In genomic region chr16:5206051-5206450, GRCm38 (mm10) we compare ENCODE assay signal across 32 mouse cellular contexts. TPM values are rescaled to one million over a fixed set of nuclear protein-coding genes. Genes with fewer than 3 reads are reported as not detected.
A peak's percentile ranks its signal among the peaks of the same experiment; 100 is the strongest.
DNase-seq lines count a peak whose midpoint lies in the region; ATAC-seq lines count a peak whose summit lies in the region.
"Had no signal": no experiment of that assay in that cellular context is flagged by ENCODE, and none has a peak within 500 bp of the region (broad histone marks: within the 10 kb centered on the region; RNA-seq: fewer than 3 reads in every experiment).

No protein-coding gene starts in this region.

- H3K27ac ChIP-seq in heart, embryonic 11.5 days (ENCODE audit: low read depth, low read length): no peak overlapping the region
- no peak overlapping the region for H3K27ac ChIP-seq in forebrain, embryonic 14.5 days (ENCODE audit: low read depth, low read length)
- H3K27ac ChIP-seq: embryonic facial prominence, embryonic 10.5 days; embryonic facial prominence, embryonic 15.5 days; forebrain, embryonic 12.5 days; heart, adult 2 months; heart, embryonic 13.5 days; limb, embryonic 12.5 days; lung, embryonic 15.5 days; midbrain, embryonic 12.5 days; neural tube, embryonic 12.5 days; stomach, postnatal 0 days had no signal

- H3K4me3 ChIP-seq in heart, embryonic 11.5 days (ENCODE audit: low read depth, low read length): no peak overlapping the region
- H3K4me3 ChIP-seq in megakaryocyte, embryonic 14.5 days (replicated peaks): peak overlapping the region; percentile 50
- no peak overlapping the region for H3K4me3 ChIP-seq in forebrain, embryonic 14.5 days (ENCODE audit: low read depth, low read length)
- H3K4me3 ChIP-seq: embryonic facial prominence, embryonic 10.5 days; embryonic facial prominence, embryonic 15.5 days; forebrain, embryonic 12.5 days; heart, adult 2 months; heart, embryonic 13.5 days; limb, embryonic 12.5 days; lung, embryonic 15.5 days; midbrain, embryonic 12.5 days; myocyte; neural tube, embryonic 12.5 days had no signal

- no peak for DNase-seq in heart, postnatal 10 days
- DNase-seq in adipocyte (ENCODE audit: low spot score): peak; percentile 68
- no peak for DNase-seq in adrenal gland, adult 2 months
- DNase-seq in forebrain, embryonic 14.5 days (ENCODE audit: low spot score): no peak
- DNase-seq: adrenal gland, postnatal 36 days; B cell, adult 2 months; cerebellum, adult 8-10 months; cerebellum, postnatal 25 days; gastrocnemius, postnatal 36 days; heart, adult 2 months; kidney, postnatal 14 days; right cerebral cortex, postnatal 4 days; thymus, adult 18-20 months; thymus, postnatal 36 days had no signal

- H3K36me3 ChIP-seq in heart, embryonic 11.5 days (ENCODE audit: control insufficient read depth, insufficient read depth, low read length): no peaks in the 10 kb centered on the region
- H3K36me3 ChIP-seq in megakaryocyte, embryonic 14.5 days (replicated peaks; ENCODE audit: low read length): peaks cover 9% of the 10 kb centered on the region
- H3K36me3 ChIP-seq in forebrain, embryonic 14.5 days (ENCODE audit: control insufficient read depth, insufficient read depth, low read length): no peaks in the 10 kb centered on the region
- H3K36me3 ChIP-seq: embryonic facial prominence, embryonic 10.5 days; embryonic facial prominence, embryonic 15.5 days; forebrain, embryonic 12.5 days; limb, embryonic 12.5 days; lung, embryonic 15.5 days; midbrain, embryonic 12.5 days; neural tube, embryonic 12.5 days had no signal

- no peak overlapping the region for H3K4me2 ChIP-seq in heart, embryonic 11.5 days
- no peak overlapping the region for H3K4me2 ChIP-seq in forebrain, embryonic 14.5 days (ENCODE audit: low read length)
- H3K4me2 ChIP-seq: embryonic facial prominence, embryonic 15.5 days; forebrain, embryonic 12.5 days; heart, embryonic 13.5 days; limb, embryonic 12.5 days; liver, embryonic 11.5 days; lung, embryonic 15.5 days; midbrain, embryonic 12.5 days; neural tube, embryonic 12.5 days had no signal

- WGBS in heart, embryonic 11.5 days (ENCODE audit: insufficient replicate concordance): 59% methylated on average over 5 of the region's 5 CpGs
- WGBS in forebrain, embryonic 14.5 days: 75% methylated on average over 5 of the region's 5 CpGs

- no peak for ATAC-seq in heart, embryonic 11.5 days (replicated peaks; ENCODE audit: insufficient number of reproducible peaks, low FRiP score, low TSS enrichment)
- no peak for ATAC-seq in megakaryocyte, adult 5-6 weeks (ENCODE audit: poor library complexity, severe bottlenecking)
- ATAC-seq in forebrain, embryonic 14.5 days: no peak
- ATAC-seq: hindbrain, embryonic 16.5 days; intestine, postnatal 0 days had no signal

- H3K27me3 ChIP-seq in heart, embryonic 11.5 days (ENCODE audit: control insufficient read depth, insufficient read depth, low read length): no peaks in the 10 kb centered on the region
- no peaks in the 10 kb centered on the region for H3K27me3 ChIP-seq in megakaryocyte, embryonic 14.5 days (replicated peaks)
- H3K27me3 ChIP-seq in forebrain, embryonic 14.5 days (replicated peaks; ENCODE audit: control insufficient read depth, insufficient read depth, low read length): no peaks in the 10 kb centered on the region
- H3K27me3 ChIP-seq: heart, embryonic 13.5 days; lung, embryonic 15.5 days had no signal

- H3K9me3 ChIP-seq in heart, embryonic 11.5 days (replicated peaks; ENCODE audit: control insufficient read depth, low read length): no peaks in the 10 kb centered on the region
- H3K9me3 ChIP-seq in megakaryocyte, embryonic 14.5 days: no peaks in the 10 kb centered on the region
- H3K9me3 ChIP-seq in forebrain, embryonic 14.5 days (replicated peaks; ENCODE audit: control insufficient read depth, low read length): no peaks in the 10 kb centered on the region
- H3K9me3 ChIP-seq: embryonic facial prominence, embryonic 10.5 days; embryonic facial prominence, embryonic 15.5 days; forebrain, embryonic 12.5 days; heart, embryonic 13.5 days; limb, embryonic 12.5 days; lung, embryonic 15.5 days; midbrain, embryonic 12.5 days; neural tube, embryonic 12.5 days had no signal

- peaks cover 7% of the 10 kb centered on the region; the same call in 1 of the 2 replicates for H3K4me1 ChIP-seq in heart, embryonic 11.5 days (ENCODE audit: control insufficient read depth, insufficient read depth, low read length)
- H3K4me1 ChIP-seq in megakaryocyte, embryonic 14.5 days: peaks cover 52% of the 10 kb centered on the region
- H3K4me1 ChIP-seq in forebrain, embryonic 14.5 days (ENCODE audit: control insufficient read depth, insufficient read depth, low read length): peaks cover 7% of the 10 kb centered on the region

- intact Hi-C loops in heart, postnatal 10 days (cut with DNase I): no loop called here

- H3K9ac ChIP-seq in heart, embryonic 11.5 days (ENCODE audit: low read depth, low read length): 0 out of 2 replicates have a peak overlapping the region, but pooled peaks have one; percentile 22
- H3K9ac ChIP-seq in forebrain, embryonic 14.5 days (ENCODE audit: low read length): no peak overlapping the region
- H3K9ac ChIP-seq: embryonic facial prominence, embryonic 15.5 days; forebrain, embryonic 12.5 days; limb, embryonic 12.5 days; lung, embryonic 15.5 days; midbrain, embryonic 12.5 days; neural tube, embryonic 12.5 days had no signal

RNA-seq across cellular contexts. Expression of gene Nagpa, which starts 2.2 kb away (rescaled TPM):
- 11.3 and 13.0 TPM in 2 replicates for polyA plus RNA-seq in heart, embryonic 11.5 days (2014; fragmentation: Nextera tagmentation; extraction: Ambion mirVana)
- 10 to 100 TPM in 1 of 2 experiments, 1 to 10 TPM in 1; 8.4 to 10.0 TPM for total RNA-seq in heart, postnatal 10 days (2021)
- polyA plus RNA-seq in megakaryocyte, embryonic 14.5 days (2012; ENCODE audit: insufficient read depth, low replicate concordance): 23.9 and 25.4 TPM in 2 replicates
- 42.5 and 43.5 TPM in 2 replicates for total RNA-seq in megakaryocyte, adult 5-6 weeks (2015)
- total RNA-seq in megakaryocyte, adult 5-6 weeks (2017): 74.9 and 76.1 TPM in 2 replicates
- 10 to 100 TPM; 26.0 to 28.7 TPM for total RNA-seq in adrenal gland, adult 2 months (2021)
- 64.5 and 69.5 TPM in 2 replicates for polyA plus RNA-seq in adrenal gland, adult 2 months (2012; rRNA removed)
- 7.4 and 8.1 TPM in 2 replicates for polyA plus RNA-seq in forebrain, embryonic 14.5 days (2014; fragmentation: Nextera tagmentation; extraction: Ambion mirVana)

RNA-seq across cellular contexts. Expression of gene AU021092, which starts 16.0 kb away (rescaled TPM):
- 0.83 and 1.4 TPM in 2 replicates for polyA plus RNA-seq in heart, embryonic 11.5 days (2014; fragmentation: Nextera tagmentation; extraction: Ambion mirVana)
- 10 to 100 TPM; 26.8 to 27.7 TPM for total RNA-seq in heart, postnatal 10 days (2021)
- not detected in 2 replicates for polyA plus RNA-seq in megakaryocyte, embryonic 14.5 days (2012; ENCODE audit: insufficient read depth, low replicate concordance)
- total RNA-seq in megakaryocyte, adult 5-6 weeks (2015): not detected in 2 replicates
- total RNA-seq in megakaryocyte, adult 5-6 weeks (2017): not detected in 2 replicates
- total RNA-seq in adrenal gland, adult 2 months (2021): 10 to 100 TPM; 20.4 to 25.4 TPM
- polyA plus RNA-seq in adrenal gland, adult 2 months (2012; rRNA removed): 24.0 and 26.0 TPM in 2 replicates
- 17.4 and 17.6 TPM in 2 replicates for polyA plus RNA-seq in forebrain, embryonic 14.5 days (2014; fragmentation: Nextera tagmentation; extraction: Ambion mirVana)
- total RNA-seq: megakaryocyte progenitor cell, adult 5-6 weeks had no signal

RNA-seq across cellular contexts. Expression of gene Alg1, which starts 27.4 kb away (rescaled TPM):
- 21.4 and 24.3 TPM in 2 replicates for polyA plus RNA-seq in heart, embryonic 11.5 days (2014; fragmentation: Nextera tagmentation; extraction: Ambion mirVana)
- 10 to 100 TPM; 16.3 to 17.8 TPM for total RNA-seq in heart, postnatal 10 days (2021)
- 9.6 and 10.8 TPM in 2 replicates for polyA plus RNA-seq in megakaryocyte, embryonic 14.5 days (2012; ENCODE audit: insufficient read depth, low replicate concordance)
- total RNA-seq in megakaryocyte, adult 5-6 weeks (2015): 13.7 and 19.5 TPM in 2 replicates
- total RNA-seq in megakaryocyte, adult 5-6 weeks (2017): 20.0 and 23.4 TPM in 2 replicates
- total RNA-seq in adrenal gland, adult 2 months (2021): 10 to 100 TPM; 32.5 to 36.2 TPM
- 89.1 and 91.3 TPM in 2 replicates for polyA plus RNA-seq in adrenal gland, adult 2 months (2012; rRNA removed)
- polyA plus RNA-seq in forebrain, embryonic 14.5 days (2014; fragmentation: Nextera tagmentation; extraction: Ambion mirVana): 32.2 and 35.1 TPM in 2 replicates

RNA-seq across cellular contexts. Expression of gene Eef2kmt, which starts 49.7 kb away (rescaled TPM):
- polyA plus RNA-seq in heart, embryonic 11.5 days (2014; fragmentation: Nextera tagmentation; extraction: Ambion mirVana): 20.5 and 24.9 TPM in 2 replicates
- 10 to 100 TPM; 11.7 to 13.3 TPM for total RNA-seq in heart, postnatal 10 days (2021)
- 2.5 TPM in 1 of 2 replicates, not detected in the other for polyA plus RNA-seq in megakaryocyte, embryonic 14.5 days (2012; ENCODE audit: insufficient read depth, low replicate concordance)
- total RNA-seq in megakaryocyte, adult 5-6 weeks (2015): 12.4 and 12.8 TPM in 2 replicates
- total RNA-seq in megakaryocyte, adult 5-6 weeks (2017): 9.1 and 10.7 TPM in 2 replicates
- 10 to 100 TPM; 21.7 to 30.9 TPM for total RNA-seq in adrenal gland, adult 2 months (2021)
- polyA plus RNA-seq in adrenal gland, adult 2 months (2012; rRNA removed): 72.7 and 79.6 TPM in 2 replicates
- 10.3 and 11.5 TPM in 2 replicates for polyA plus RNA-seq in forebrain, embryonic 14.5 days (2014; fragmentation: Nextera tagmentation; extraction: Ambion mirVana)

RNA-seq across cellular contexts. Expression of gene Sec14l5, which starts 59.1 kb away (rescaled TPM):
- polyA plus RNA-seq in heart, embryonic 11.5 days (2014; fragmentation: Nextera tagmentation; extraction: Ambion mirVana): 0.11 TPM in 1 of 2 replicates, not detected in the other
- under 1 TPM; 0.17 to 0.20 TPM for total RNA-seq in heart, postnatal 10 days (2021)
- polyA plus RNA-seq in megakaryocyte, embryonic 14.5 days (2012; ENCODE audit: insufficient read depth, low replicate concordance): 0.71 TPM in 1 of 2 replicates, not detected in the other
- not detected in 2 replicates for total RNA-seq in megakaryocyte, adult 5-6 weeks (2015)
- total RNA-seq in megakaryocyte, adult 5-6 weeks (2017): not detected in 2 replicates
- under 1 TPM in 1 of 2 experiments, not detected in 1; 0.07 TPM for total RNA-seq in adrenal gland, adult 2 months (2021)
- 0.13 and 0.15 TPM in 2 replicates for polyA plus RNA-seq in adrenal gland, adult 2 months (2012; rRNA removed)
- polyA plus RNA-seq in forebrain, embryonic 14.5 days (2014; fragmentation: Nextera tagmentation; extraction: Ambion mirVana): 0.17 TPM in 1 of 2 replicates, not detected in the other
- total RNA-seq: megakaryocyte progenitor cell, adult 5-6 weeks had no signal
- polyA plus RNA-seq: intestine, postnatal 0 days; kidney, embryonic 14.5 days; liver, embryonic 11.5 days had no signal
